Mouse (Mus musculus): ENCODE data around the gene Vamp1. TPM values are rescaled to one million over a fixed set of nuclear protein-coding genes. Genes with fewer than 3 reads are reported as not detected.
"Not testable (repeated sequence)": the region's sequence is repeated elsewhere in the genome, so short reads cannot be mapped to it uniquely, and the experiment has no call there.

The Vamp1 gene
- polyA plus RNA-seq, 1 experiment from 2014 or later: 4.3 TPM

- Histone ChIP-seq H3K27me3 (no peaks in the 10 kb centered on the region), H3K27ac (no peak overlapping the region), H3K4me3 (no peak overlapping the region), H3K9me3 (no peaks in the 10 kb centered on the region), H3K9ac (no peak overlapping the region), H3K4me1 (peaks cover 4% of the 10 kb centered on the region; the same call in 1 of the 2 replicates), H3K36me3 (no peaks in the 10 kb centered on the region), H3K4me2 (no peak overlapping the region)
- ATAC-seq (ENCODE audit: insufficient number of reproducible peaks, insufficient read depth, low FRiP score, low TSS enrichment, low read depth): no peak
- WGBS: 90% methylated on average over 8 of the region's 8 CpGs
Observed at GRCm38 (mm10) chr6:125252711-125253110, 37.4 kb downstream of the Vamp1 start.

- Histone ChIP-seq H3K36me3 (no peaks in the 10 kb centered on the region), H3K4me2 (no peak overlapping the region), H3K4me3 (no peak overlapping the region), H3K27me3 (no peaks in the 10 kb centered on the region), H3K4me1 (peaks cover 10% of the 10 kb centered on the region; the same call in 1 of the 2 replicates), H3K9me3 (no peaks in the 10 kb centered on the region), H3K9ac (no peak overlapping the region), H3K27ac (no peak overlapping the region)
- WGBS: 81% methylated on average over 14 of the region's 14 CpGs
- no peak for ATAC-seq (ENCODE audit: insufficient number of reproducible peaks, insufficient read depth, low FRiP score, low TSS enrichment, low read depth)
Observed at GRCm38 (mm10) chr6:125253863-125254715, 38.7 kb downstream of the Vamp1 start.

GRCm38 (mm10) chr6:125255516-125256044, 40.2 kb downstream of the Vamp1 start:
- 82% methylated on average over 7 of the region's 7 CpGs for WGBS

GRCm38 (mm10) chr6:125256222-125256966, 41.0 kb downstream of the Vamp1 start:
- Histone ChIP-seq H3K4me2 (no peak overlapping the region), H3K27me3 (no peaks in the 10 kb centered on the region), H3K4me1 (peaks cover 10% of the 10 kb centered on the region; the same call in 1 of the 2 replicates), H3K36me3 (no peaks in the 10 kb centered on the region), H3K4me3 (no peak overlapping the region), H3K27ac (no peak overlapping the region), H3K9me3 (no peaks in the 10 kb centered on the region), H3K9ac (no peak overlapping the region)
- WGBS: 81% methylated on average over 8 of the region's 8 CpGs
- ATAC-seq (ENCODE audit: insufficient number of reproducible peaks, insufficient read depth, low FRiP score, low TSS enrichment, low read depth): no peak

More at GRCm38 (mm10) chr6:125255516-125256044, 40.2 kb downstream of the Vamp1 start:
- Histone ChIP-seq H3K27me3 (no peaks in the 10 kb centered on the region), H3K4me3 (no peak overlapping the region), H3K4me1 (peaks cover 10% of the 10 kb centered on the region; the same call in 1 of the 2 replicates), H3K4me2 (no peak overlapping the region), H3K9me3 (no peaks in the 10 kb centered on the region), H3K36me3 (no peaks in the 10 kb centered on the region), H3K9ac (no peak overlapping the region), H3K27ac (no peak overlapping the region)
- ATAC-seq (ENCODE audit: insufficient number of reproducible peaks, insufficient read depth, low FRiP score, low TSS enrichment, low read depth): no peak

- Histone ChIP-seq H3K4me1 (peaks cover 10% of the 10 kb centered on the region; the same call in 1 of the 2 replicates), H3K27me3 (no peaks in the 10 kb centered on the region), H3K9me3 (no peaks in the 10 kb centered on the region), H3K4me2 (no peak overlapping the region), H3K27ac (no peak overlapping the region), H3K36me3 (no peaks in the 10 kb centered on the region), H3K4me3 (no peak overlapping the region), H3K9ac (no peak overlapping the region)
- WGBS: 79% methylated on average over 10 of the region's 10 CpGs
- no peak for ATAC-seq (ENCODE audit: insufficient number of reproducible peaks, insufficient read depth, low FRiP score, low TSS enrichment, low read depth)
Observed at GRCm38 (mm10) chr6:125260006-125260555, 44.7 kb downstream of the Vamp1 start.

- H3K27ac ChIP-seq: no peak overlapping the region
- 82% methylated on average over 9 of the region's 9 CpGs for WGBS
- H3K9me3 ChIP-seq: no peaks in the 10 kb centered on the region
- H3K36me3 ChIP-seq: no peaks in the 10 kb centered on the region
- ATAC-seq (ENCODE audit: insufficient number of reproducible peaks, insufficient read depth, low FRiP score, low TSS enrichment, low read depth): no peak
- H3K9ac ChIP-seq: no peak overlapping the region
- H3K27me3 ChIP-seq: no peaks in the 10 kb centered on the region
- H3K4me3 ChIP-seq: no peak overlapping the region
- H3K4me2 ChIP-seq: no peak overlapping the region
- H3K4me1 ChIP-seq: no peaks in the 10 kb centered on the region
Observed at GRCm38 (mm10) chr6:125264219-125264618, 48.9 kb downstream of the Vamp1 start.

- no peak overlapping the region for H3K9ac ChIP-seq
Observed at GRCm38 (mm10) chr6:125265239-125265638, 49.9 kb downstream of the Vamp1 start.

GRCm38 (mm10) chr6:125266091-125266490, 50.7 kb downstream of the Vamp1 start:
- H3K4me2 ChIP-seq: no peak overlapping the region
- no peak overlapping the region for H3K27ac ChIP-seq
- WGBS: 79% methylated on average over 13 of the region's 13 CpGs
- no peak overlapping the region for H3K4me3 ChIP-seq
- ATAC-seq (ENCODE audit: insufficient number of reproducible peaks, insufficient read depth, low FRiP score, low TSS enrichment, low read depth): no peak
- no peak overlapping the region for H3K9ac ChIP-seq
- H3K4me1 ChIP-seq: no peaks in the 10 kb centered on the region
- H3K9me3 ChIP-seq: no peaks in the 10 kb centered on the region
- no peaks in the 10 kb centered on the region for H3K36me3 ChIP-seq
- no peaks in the 10 kb centered on the region for H3K27me3 ChIP-seq

More at GRCm38 (mm10) chr6:125265239-125265638, 49.9 kb downstream of the Vamp1 start:
- Histone ChIP-seq H3K27me3 (no peaks in the 10 kb centered on the region), H3K9me3 (no peaks in the 10 kb centered on the region), H3K27ac (no peak overlapping the region), H3K4me2 (no peak overlapping the region), H3K4me3 (no peak overlapping the region), H3K4me1 (no peaks in the 10 kb centered on the region), H3K36me3 (no peaks in the 10 kb centered on the region)
- WGBS: 62% methylated on average over 10 of the region's 10 CpGs
- ATAC-seq (ENCODE audit: insufficient number of reproducible peaks, insufficient read depth, low FRiP score, low TSS enrichment, low read depth): no peak

- H3K4me1 ChIP-seq, H3K27ac ChIP-seq: not testable (repeated sequence)
- WGBS: 70% methylated on average over 6 of the region's 6 CpGs
Observed at GRCm38 (mm10) chr6:125266600-125266999, 51.2 kb downstream of the Vamp1 start.

GRCm38 (mm10) chr6:125267469-125267868, 52.1 kb downstream of the Vamp1 start:
- H3K9me3 ChIP-seq: no peaks in the 10 kb centered on the region
- WGBS: 80% methylated on average over 3 of the region's 3 CpGs
- no peaks in the 10 kb centered on the region for H3K36me3 ChIP-seq
- no peak overlapping the region for H3K9ac ChIP-seq
- no peaks in the 10 kb centered on the region for H3K27me3 ChIP-seq
- no peak overlapping the region for H3K4me2 ChIP-seq
- H3K4me1 ChIP-seq: peaks cover 8% of the 10 kb centered on the region; the same call in 1 of the 2 replicates
- no peak for ATAC-seq (ENCODE audit: insufficient number of reproducible peaks, insufficient read depth, low FRiP score, low TSS enrichment, low read depth)
- no peak overlapping the region for H3K27ac ChIP-seq
- H3K4me3 ChIP-seq: no peak overlapping the region

More at GRCm38 (mm10) chr6:125266600-125266999, 51.2 kb downstream of the Vamp1 start:
- not testable (repeated sequence) for H3K4me3 ChIP-seq; H3K9me3 ChIP-seq; H3K9ac ChIP-seq; H3K27me3 ChIP-seq; H3K4me2 ChIP-seq; ATAC-seq (ENCODE audit: insufficient number of reproducible peaks, insufficient read depth, low FRiP score, low TSS enrichment, low read depth); H3K36me3 ChIP-seq

GRCm38 (mm10) chr6:125268799-125269198, 53.4 kb downstream of the Vamp1 start:
- Histone ChIP-seq H3K4me2 (no peak overlapping the region), H3K27ac (no peak overlapping the region), H3K36me3 (no peaks in the 10 kb centered on the region), H3K9ac (no peak overlapping the region), H3K9me3 (no peaks in the 10 kb centered on the region), H3K27me3 (no peaks in the 10 kb centered on the region), H3K4me3 (no peak overlapping the region), H3K4me1 (peaks cover 8% of the 10 kb centered on the region; the same call in 1 of the 2 replicates)
- 31% methylated on average over 6 of the region's 6 CpGs for WGBS
- no peak for ATAC-seq (ENCODE audit: insufficient number of reproducible peaks, insufficient read depth, low FRiP score, low TSS enrichment, low read depth)
